Mouse (Mus musculus) right cerebral cortex, adult 2 months (tissue): ENCODE measurements around the gene Bcar1.

Experiments used
- DNase-seq, 2 experiments: peaks; one replicate each; pipeline ENCODE4 v3.0.0; 2021 to 2022; ENCODE audit warnings: low spot score in 2 of 2

The Bcar1 gene

GRCm38 (mm10) chr8:111716603-111717487 is 26.8 kb downstream of the Bcar1 start:
- peak; percentile 62 to 75 for DNase-seq

GRCm38 (mm10) chr8:111715514-111715913 is 28.1 kb downstream of the Bcar1 start:
- DNase-seq = no peak

- DNase-seq = no peak
These were observed 29.3 kb downstream of the Bcar1 start for GRCm38 (mm10) chr8:111714295-111714694.

GRCm38 (mm10) chr8:111713817-111714216 is 29.8 kb downstream of the Bcar1 start:
- no peak for DNase-seq

- DNase-seq = no peak
These were observed 30.3 kb downstream of the Bcar1 start for GRCm38 (mm10) chr8:111713291-111713690.

GRCm38 (mm10) chr8:111712588-111712987 is 31.0 kb downstream of the Bcar1 start:
- peak in 1 of 2 experiments; percentile 62 for DNase-seq

GRCm38 (mm10) chr8:111712135-111712534 is 31.5 kb downstream of the Bcar1 start:
- peak; percentile 53 to 64 for DNase-seq

- DNase-seq = no peak
These were observed 32.7 kb downstream of the Bcar1 start for GRCm38 (mm10) chr8:111710777-111711485.

- DNase-seq = no peak
These were observed 34.4 kb downstream of the Bcar1 start for GRCm38 (mm10) chr8:111709223-111709622.

GRCm38 (mm10) chr8:111708265-111708664 is 35.3 kb downstream of the Bcar1 start:
- DNase-seq = no peak

GRCm38 (mm10) chr8:111705699-111706098 is 37.9 kb downstream of the Bcar1 start:
- DNase-seq = no peak

- DNase-seq = no peak
These were observed 38.4 kb downstream of the Bcar1 start for GRCm38 (mm10) chr8:111705222-111705621.

GRCm38 (mm10) chr8:111704585-111704984 is 39.0 kb downstream of the Bcar1 start:
- no peak for DNase-seq

- no peak for DNase-seq
These were observed 42.2 kb downstream of the Bcar1 start for GRCm38 (mm10) chr8:111701380-111701779.

- no peak for DNase-seq
These were observed 42.9 kb downstream of the Bcar1 start for GRCm38 (mm10) chr8:111700740-111701139.

GRCm38 (mm10) chr8:111700201-111700600 is 43.4 kb downstream of the Bcar1 start:
- DNase-seq = no peak

- DNase-seq = no peak
These were observed 44.6 kb downstream of the Bcar1 start for GRCm38 (mm10) chr8:111699035-111699434.

GRCm38 (mm10) chr8:111697655-111698054 is 46.0 kb downstream of the Bcar1 start:
- DNase-seq = no peak

GRCm38 (mm10) chr8:111695441-111695840 is 48.2 kb downstream of the Bcar1 start:
- no peak for DNase-seq

- no peak for DNase-seq
These were observed 50.3 kb downstream of the Bcar1 start for GRCm38 (mm10) chr8:111693261-111693741.

GRCm38 (mm10) chr8:111690960-111691445 is 52.6 kb downstream of the Bcar1 start, which contains the start of gene Ctrb1:
Ctrb1 (minus strand) TSS chr8:111691010.
- no peak for DNase-seq

- DNase-seq = no peak
These were observed 56.7 kb downstream of the Bcar1 start for GRCm38 (mm10) chr8:111686881-111687280.
